Mouse (Mus musculus) neural tube, embryonic 15.5 days (tissue): ENCODE measurements around the gene Topaz1. TPM values are rescaled to one million over a fixed set of nuclear protein-coding genes. Genes with fewer than 3 reads are reported as not detected.

ENCODE experiments used
- ATAC-seq: fragments of 200-750 bp; cut with Nextera tagmentation; 2 replicates; pipeline ENCODE4 v1.8.0; 2017; ENCODE audit warnings: mild to moderate bottlenecking, moderate TSS enrichment, moderate library complexity; ENCODE audit not compliant: low FRiP score
- H3K27ac ChIP-seq: fragments of 300-500 bp; sonication (generic); replicated peaks from 2 replicates; pipeline ENCODE4 v1.5.1; 2015; ENCODE audit warnings: mild to moderate bottlenecking, inconsistent platforms
- H3K27me3 ChIP-seq: fragments of 300-500 bp; sonication (generic); replicated peaks from 2 replicates; pipeline ENCODE4 v1.6.1; 2015; ENCODE audit warnings: inconsistent platforms
- H3K36me3 ChIP-seq: fragments of 300-500 bp; sonication (generic); 2 replicates; pipeline ENCODE4 v1.6.1; 2015; ENCODE audit warnings: inconsistent platforms
- H3K4me1 ChIP-seq: fragments of 300-500 bp; sonication (generic); 2 replicates; pipeline ENCODE4 v1.6.1; 2015; ENCODE audit warnings: inconsistent platforms
- H3K4me2 ChIP-seq: fragments of 300-500 bp; sonication (generic); 2 replicates; pipeline ENCODE4 v1.6.1; 2015; ENCODE audit warnings: inconsistent platforms, mild to moderate bottlenecking, moderate library complexity
- H3K4me3 ChIP-seq: fragments of 300-500 bp; sonication (generic); replicated peaks from 2 replicates; pipeline ENCODE4 v1.5.1; 2015; ENCODE audit warnings: mild to moderate bottlenecking, inconsistent platforms
- H3K9ac ChIP-seq: fragments of 300-500 bp; sonication (generic); replicated peaks from 2 replicates; pipeline ENCODE4 v1.6.1; 2015; ENCODE audit warnings: mild to moderate bottlenecking, inconsistent platforms
- H3K9me3 ChIP-seq: fragments of 300-500 bp; sonication (generic); replicated peaks from 2 replicates; pipeline ENCODE4 v1.6.1; 2016; ENCODE audit warnings: inconsistent platforms
- WGBS: fragments of 180-500 bp; shearing (Covaris S2); methylation state at CpG from one replicate; pipeline ENCODE4 v1.1.7; 2015; ENCODE audit warnings: mixed read lengths; 5-methylcytosine and 5-hydroxymethylcytosine counted together
- polyA plus RNA-seq: library from polyadenylated mRNA; unstranded; fragments of >200 nt; fragmentation: Nextera tagmentation; extraction: Ambion mirVana; gene quantifications from 2 replicates; pipeline ENCODE4 v1.2.1, GENCODE M21; 2015

The Topaz1 gene
- polyA plus RNA-seq, 1 experiment from 2014 or later, result not detected

GRCm38 (mm10) chr9:122814775-122815174 lies 67.6 kb downstream of the Topaz1 start:
- Histone ChIP-seq H3K27ac (no peak overlapping the region), H3K4me1 (no peaks in the 10 kb centered on the region), H3K9ac (no peak overlapping the region), H3K9me3 (no peaks in the 10 kb centered on the region), H3K4me3 (no peak overlapping the region), H3K27me3 (no peaks in the 10 kb centered on the region), H3K4me2 (no peak overlapping the region), H3K36me3 (peaks cover 60% of the 10 kb centered on the region)
- WGBS, result 96% methylated on average over 2 of the region's 2 CpGs
- no peak for ATAC-seq

GRCm38 (mm10) chr9:122815239-122815851 lies 68.2 kb downstream of the Topaz1 start:
- H3K36me3 ChIP-seq, result peaks cover 66% of the 10 kb centered on the region
- WGBS, result 89% methylated on average over 4 of the region's 4 CpGs
- H3K4me2 ChIP-seq, result no peak overlapping the region
- no peak overlapping the region for H3K27ac ChIP-seq
- H3K4me1 ChIP-seq, result no peaks in the 10 kb centered on the region
- H3K27me3 ChIP-seq, result no peaks in the 10 kb centered on the region
- H3K9ac ChIP-seq, result no peak overlapping the region
- ATAC-seq, result no peak
- H3K9me3 ChIP-seq, result no peaks in the 10 kb centered on the region
- no peak overlapping the region for H3K4me3 ChIP-seq

DNA sequence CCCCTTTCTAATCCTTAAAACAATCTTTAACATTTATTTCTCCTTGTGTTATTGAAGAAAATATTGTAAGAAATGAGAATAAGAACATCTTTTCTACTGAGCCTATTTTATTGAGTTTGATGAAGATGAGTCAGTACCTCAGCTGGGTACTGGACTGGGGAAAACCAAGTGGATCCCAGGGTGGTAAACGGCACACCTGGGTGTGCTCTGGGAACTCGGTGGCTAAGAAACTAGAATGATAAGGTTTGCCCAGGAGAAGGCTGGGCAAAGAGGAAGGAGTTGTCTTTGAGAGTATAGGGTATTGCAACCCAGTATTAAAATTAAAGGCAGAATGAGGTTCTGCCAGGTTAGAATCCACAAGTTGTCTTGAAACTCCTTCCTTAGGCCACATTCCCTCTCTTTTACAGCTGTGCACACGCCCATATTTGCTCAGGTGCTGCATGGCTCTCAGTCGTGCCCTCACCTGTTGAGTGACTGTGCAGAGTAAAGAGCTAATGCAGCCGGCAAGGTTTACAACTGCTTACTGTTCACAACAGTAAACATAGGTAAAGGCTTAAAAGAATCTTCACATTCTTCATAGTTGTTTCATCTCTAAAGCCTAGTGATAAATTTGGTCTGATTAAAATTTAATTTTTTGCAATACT lies 76.3 kb downstream of the Topaz1 start:
- Histone ChIP-seq H3K4me2 (no peak overlapping the region), H3K27me3 (no peaks in the 10 kb centered on the region), H3K36me3 (peaks cover 72% of the 10 kb centered on the region), H3K9ac (no peak overlapping the region), H3K4me3 (no peak overlapping the region), H3K27ac (no peak overlapping the region), H3K4me1 (no peaks in the 10 kb centered on the region), H3K9me3 (no peaks in the 10 kb centered on the region)
- ATAC-seq, result no peak
- WGBS, result 86% methylated on average over 5 of the region's 5 CpGs

- H3K27ac ChIP-seq, result no peak overlapping the region
- no peaks in the 10 kb centered on the region for H3K4me1 ChIP-seq
- no peaks in the 10 kb centered on the region for H3K9me3 ChIP-seq
- H3K4me3 ChIP-seq, result no peak overlapping the region
- H3K27me3 ChIP-seq, result no peaks in the 10 kb centered on the region
- WGBS, result 93% methylated on average over 4 of the region's 4 CpGs
- peaks cover 56% of the 10 kb centered on the region for H3K36me3 ChIP-seq
- H3K4me2 ChIP-seq, result no peak overlapping the region
- no peak for ATAC-seq
- H3K9ac ChIP-seq, result no peak overlapping the region
Measured at GRCm38 (mm10) chr9:122826743-122827142, 79.6 kb downstream of the Topaz1 start.

DNA sequence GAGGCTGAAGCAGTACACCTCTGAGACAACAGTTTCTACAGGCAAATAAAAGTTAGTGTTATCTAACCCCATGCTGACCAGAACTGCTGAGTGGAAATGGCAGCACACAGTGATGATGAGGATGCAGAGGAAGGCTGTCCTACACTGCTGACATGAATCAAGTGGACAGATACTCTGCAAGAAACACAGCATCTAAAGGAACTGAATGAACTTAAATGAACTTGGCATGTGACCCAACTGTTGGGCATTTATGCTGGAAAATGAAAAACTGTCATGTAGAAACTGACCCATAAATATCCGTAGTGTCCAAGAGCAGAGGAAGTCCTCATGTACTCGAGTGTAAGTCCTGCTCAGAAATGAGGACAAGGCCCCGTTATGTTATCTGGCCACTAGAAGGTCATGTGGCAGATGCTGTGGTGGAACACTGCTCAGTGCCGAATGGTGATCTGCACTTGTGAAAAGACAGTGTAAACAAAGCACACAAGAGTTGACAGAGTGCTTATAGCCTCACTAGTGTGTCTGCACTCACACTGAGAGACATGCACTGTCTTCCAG lies 82.8 kb downstream of the Topaz1 start:
- 91% methylated on average over 4 of the region's 4 CpGs for WGBS
- Histone ChIP-seq H3K9me3 (no peaks in the 10 kb centered on the region), H3K4me1 (no peaks in the 10 kb centered on the region), H3K27me3 (no peaks in the 10 kb centered on the region), H3K9ac (no peak overlapping the region), H3K4me2 (no peak overlapping the region), H3K36me3 (peaks cover 47% of the 10 kb centered on the region), H3K27ac (no peak overlapping the region), H3K4me3 (no peak overlapping the region)
- ATAC-seq, result no peak

- no peak overlapping the region for H3K9ac ChIP-seq
- peaks cover 10% of the 10 kb centered on the region for H3K4me1 ChIP-seq
- WGBS, result 56% methylated on average over 9 of the region's 9 CpGs
- H3K4me3 ChIP-seq, result no peak overlapping the region
- H3K36me3 ChIP-seq, result peaks cover 25% of the 10 kb centered on the region
- ATAC-seq, result no peak; the same call in 1 of the 2 replicates
- H3K27me3 ChIP-seq, result no peaks in the 10 kb centered on the region
- H3K27ac ChIP-seq, result peak overlapping the region; percentile 56
- H3K9me3 ChIP-seq, result no peaks in the 10 kb centered on the region
- H3K4me2 ChIP-seq, result no peak overlapping the region
Measured at GRCm38 (mm10) chr9:122836126-122836525, 89.0 kb downstream of the Topaz1 start.

GRCm38 (mm10) chr9:122836790-122837189 lies 89.6 kb downstream of the Topaz1 start:
- Histone ChIP-seq H3K4me3 (no peak overlapping the region), H3K9ac (no peak overlapping the region), H3K27ac (peak overlapping the region; percentile 56), H3K4me1 (peaks cover 10% of the 10 kb centered on the region), H3K9me3 (no peaks in the 10 kb centered on the region), H3K4me2 (0 out of 2 replicates have a peak overlapping the region, but pooled peaks have one; percentile 2), H3K27me3 (no peaks in the 10 kb centered on the region), H3K36me3 (peaks cover 25% of the 10 kb centered on the region)
- 29% methylated on average over 6 of the region's 6 CpGs for WGBS
- peak; percentile 87 for ATAC-seq

DNA sequence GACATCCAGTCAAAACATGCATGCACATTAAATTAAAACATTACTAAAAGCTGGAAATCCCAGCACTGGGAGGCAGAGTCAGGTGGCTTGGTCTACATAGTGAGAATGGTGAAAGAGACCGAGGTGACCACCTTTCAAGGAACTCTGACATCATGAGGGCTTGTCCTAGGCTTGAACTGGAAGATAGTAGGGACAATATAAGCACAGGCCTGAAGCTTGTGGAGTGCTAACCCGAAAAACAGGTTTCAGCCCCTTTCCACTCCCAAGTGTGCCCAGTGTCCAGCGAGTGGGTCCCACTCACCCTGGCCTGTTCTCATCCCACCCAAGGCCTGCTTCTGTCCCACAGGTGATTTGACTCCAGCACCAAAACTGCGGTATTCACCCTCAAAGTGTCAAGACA lies 90.1 kb downstream of the Topaz1 start:
- no peak; the same call in 1 of the 2 replicates for ATAC-seq
- WGBS, result 86% methylated on average over 4 of the region's 4 CpGs
- peak overlapping the region; percentile 56 for H3K27ac ChIP-seq
- H3K27me3 ChIP-seq, result no peaks in the 10 kb centered on the region
- no peaks in the 10 kb centered on the region for H3K9me3 ChIP-seq
- H3K4me1 ChIP-seq, result peaks cover 10% of the 10 kb centered on the region
- no peak overlapping the region for H3K4me3 ChIP-seq
- H3K36me3 ChIP-seq, result peaks cover 25% of the 10 kb centered on the region
- H3K9ac ChIP-seq, result no peak overlapping the region
- no peak overlapping the region for H3K4me2 ChIP-seq

GRCm38 (mm10) chr9:122837680-122838079 lies 90.5 kb downstream of the Topaz1 start:
- 32% methylated on average over 16 of the region's 16 CpGs for WGBS
- no peak for ATAC-seq
- Histone ChIP-seq H3K9ac (no peak overlapping the region), H3K4me1 (peaks cover 10% of the 10 kb centered on the region), H3K27me3 (no peaks in the 10 kb centered on the region), H3K36me3 (peaks cover 22% of the 10 kb centered on the region), H3K4me2 (no peak overlapping the region), H3K27ac (peak overlapping the region; percentile 56; the same call in 1 of the 2 replicates), H3K9me3 (no peaks in the 10 kb centered on the region), H3K4me3 (no peak overlapping the region)

- 77% methylated on average over 3 of the region's 3 CpGs for WGBS
- H3K27ac ChIP-seq, result no peak within 1 kb of the TSS
- H3K4me2 ChIP-seq, result no peak within 1 kb of the TSS
- no peaks in the 10 kb centered on the region for H3K4me1 ChIP-seq
- no peak within 1 kb of the TSS for H3K4me3 ChIP-seq
- no peak within 1 kb of the TSS for H3K9ac ChIP-seq
- 0 out of 2 replicates have a peak, but pooled peaks cover 4% of the 10 kb centered on the region for H3K36me3 ChIP-seq
- no peak for ATAC-seq
- no peaks in the 10 kb centered on the region for H3K27me3 ChIP-seq
- H3K9me3 ChIP-seq, result no peaks in the 10 kb centered on the region
Measured at GRCm38 (mm10) chr9:122843760-122844159, 96.6 kb downstream of the Topaz1 start, which contains the start of gene Gm35549. Gene Gm35549 (minus strand): TSS chr9:122844035.

GRCm38 (mm10) chr9:122845621-122846020 lies 98.5 kb downstream of the Topaz1 start:
- H3K4me2 ChIP-seq, result no peak overlapping the region
- H3K4me3 ChIP-seq, result no peak overlapping the region
- WGBS, result 91% methylated on average over 3 of the region's 3 CpGs
- no peaks in the 10 kb centered on the region for H3K4me1 ChIP-seq
- no peak overlapping the region for H3K9ac ChIP-seq
- no peak for ATAC-seq
- H3K9me3 ChIP-seq, result no peaks in the 10 kb centered on the region
- peaks cover 20% of the 10 kb centered on the region for H3K36me3 ChIP-seq
- no peak overlapping the region for H3K27ac ChIP-seq
- no peaks in the 10 kb centered on the region for H3K27me3 ChIP-seq

DNA sequence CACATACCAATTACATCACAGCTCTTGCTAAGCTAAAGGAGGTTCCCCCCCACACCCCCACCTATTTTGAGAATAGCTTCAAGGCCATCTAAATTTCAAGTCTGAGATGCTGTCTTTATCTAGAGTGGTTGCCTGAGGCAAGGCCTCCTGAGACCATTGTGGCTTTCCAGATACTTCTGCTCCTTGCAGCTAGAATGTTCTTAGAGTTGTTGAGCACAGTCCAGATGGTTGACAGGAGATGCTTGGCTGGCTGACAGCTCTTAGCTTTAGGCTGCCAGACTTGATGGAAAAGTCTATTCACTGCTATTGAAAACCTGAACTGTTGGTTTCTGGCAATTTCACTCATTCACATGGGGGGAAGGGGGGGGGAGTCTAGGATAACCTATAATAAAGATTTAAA lies 99.0 kb downstream of the Topaz1 start:
- Histone ChIP-seq H3K9me3 (no peaks in the 10 kb centered on the region), H3K4me1 (no peaks in the 10 kb centered on the region), H3K4me2 (no peak overlapping the region), H3K36me3 (peaks cover 26% of the 10 kb centered on the region), H3K27ac (no peak overlapping the region), H3K9ac (no peak overlapping the region), H3K4me3 (no peak overlapping the region), H3K27me3 (no peaks in the 10 kb centered on the region)
- no peak for ATAC-seq
